Mouse (Mus musculus): ENCODE data around the gene Pygm. TPM values are rescaled to one million over a fixed set of nuclear protein-coding genes. Genes with fewer than 3 reads are reported as not detected.
A peak's percentile ranks its signal among the peaks of the same experiment; 100 is the strongest.

Gene Pygm
- total RNA-seq, 2 experiments from 2014 or later, result 28.0 to 37.5 TPM

GRCm38 (mm10) chr19:6426703-6427500 lies 42.7 kb downstream of the Pygm start:
- no peak for DNase-seq (ENCODE audit: low spot score in 2 of 2)

- no peak for DNase-seq (ENCODE audit: low spot score in 2 of 2)
Observed at GRCm38 (mm10) chr19:6427653-6428434, 43.6 kb downstream of the Pygm start.

- DNase-seq (ENCODE audit: low spot score in 2 of 2), result no peak
Observed at GRCm38 (mm10) chr19:6428501-6429200, 44.5 kb downstream of the Pygm start.

GRCm38 (mm10) chr19:6443016-6443415 lies 58.8 kb downstream of the Pygm start:
- no peak for DNase-seq (ENCODE audit: low spot score in 2 of 2)

- peak in 1 of 2 experiments; percentile 60 for DNase-seq (ENCODE audit: low spot score in 2 of 2)
Observed at GRCm38 (mm10) chr19:6445761-6446423, 61.7 kb downstream of the Pygm start.

- peak in 1 of 2 experiments; percentile 69 for DNase-seq (ENCODE audit: low spot score in 2 of 2)
Observed at GRCm38 (mm10) chr19:6446736-6447437, 62.7 kb downstream of the Pygm start.

Small RNAs within 50 kb of the gene (microRNA-seq; reads per million reads assigned to microRNA genes)
- 4.1 to 6.2 reads per million in 2 experiments for gene Mir6989

Other genes with a start within 250 kb of the Pygm start
- gene Batf2, start 243.4 kb upstream of the Pygm start, total RNA-seq (2021), result under 1 TPM in 1 of 2 experiments, not detected in 1; 0.39 TPM
- 10 to 100 TPM; 63.2 to 65.9 TPM for gene Arl2, start 242.9 kb upstream of the Pygm start, total RNA-seq (2021)
- not detected for gene Majin, start 200.0 kb upstream of the Pygm start, total RNA-seq (2021)
- not detected for gene Gpha2, start 158.0 kb upstream of the Pygm start, total RNA-seq (2021)
- gene Ppp2r5b, start 148.5 kb upstream of the Pygm start, total RNA-seq (2021), result 100 to 1,000 TPM; 158 to 170 TPM
- 10 to 100 TPM; 35.9 to 38.2 TPM for gene Atg2a, start 142.7 kb upstream of the Pygm start, total RNA-seq (2021)
- gene Ehd1, start 107.7 kb upstream of the Pygm start, total RNA-seq (2021), result 10 to 100 TPM; 68.8 to 79.0 TPM
- 1 to 10 TPM; 4.9 to 5.6 TPM for gene Cdc42bpg, start 77.9 kb upstream of the Pygm start, total RNA-seq (2021)
- 10 to 100 TPM; 66.4 to 68.2 TPM for gene Men1, start 49.4 kb upstream of the Pygm start, total RNA-seq (2021)
- gene Map4k2, start 43.3 kb upstream of the Pygm start, total RNA-seq (2021), result 10 to 100 TPM; 82.6 to 85.8 TPM
- gene Sf1, start 20.7 kb upstream of the Pygm start, total RNA-seq (2021), result 100 to 1,000 TPM; 182 to 189 TPM
- 10 to 100 TPM; 40.2 to 44.9 TPM for gene Rasgrp2, start 14.9 kb downstream of the Pygm start, total RNA-seq (2021)
- gene Nrxn2, start 34.3 kb downstream of the Pygm start, total RNA-seq (2021), result 100 to 1,000 TPM; 549 to 577 TPM
- gene Slc22a12, start 158.6 kb downstream of the Pygm start, total RNA-seq (2021), result 1 to 10 TPM; 1.5 to 2.4 TPM

Data from layer of hippocampus, postnatal 14 days (tissue).